Mouse (Mus musculus) intestine, embryonic 14.5 days (tissue): ENCODE data around the gene Dnal4. TPM values are rescaled to one million over a fixed set of nuclear protein-coding genes. Genes with fewer than 3 reads are reported as not detected.

ENCODE experiments used
- ATAC-seq: fragments of 200-750 bp; cut with Nextera tagmentation; replicated peaks from 2 replicates; pipeline ENCODE4 v1.8.0; 2017; ENCODE audit warnings: low read depth, moderate number of reproducible peaks, moderate TSS enrichment, moderate library complexity; ENCODE audit not compliant: low FRiP score, low TSS enrichment
- DNase-seq: peaks from one replicate; pipeline ENCODE4 v3.0.0-alpha.2; 2018; ENCODE audit warnings: low spot score
- H3K27ac ChIP-seq: fragments of 300-500 bp; sonication (generic); 2 replicates; pipeline ENCODE4 v1.5.1; 2014; ENCODE audit warnings: low read depth, mild to moderate bottlenecking, control low read depth
- H3K27me3 ChIP-seq: fragments of 300-500 bp; sonication (generic); replicated peaks from 2 replicates; pipeline ENCODE4 v1.6.1; 2014; ENCODE audit warnings: low read length, control low read depth; ENCODE audit not compliant: control insufficient read depth, insufficient read depth
- H3K36me3 ChIP-seq: fragments of 300-500 bp; sonication (generic); 2 replicates; pipeline ENCODE4 v1.6.1; 2014; ENCODE audit warnings: low read length, control low read depth; ENCODE audit not compliant: control insufficient read depth, insufficient read depth
- H3K4me1 ChIP-seq: fragments of 300-500 bp; sonication (generic); replicated peaks from 2 replicates; pipeline ENCODE4 v1.6.1; 2014; ENCODE audit warnings: low read length, control low read depth, mixed read lengths; ENCODE audit not compliant: control insufficient read depth, insufficient read depth
- H3K4me2 ChIP-seq: fragments of 300-500 bp; sonication (generic); 2 replicates; pipeline ENCODE4 v1.6.1; 2014; ENCODE audit warnings: low read length
- H3K4me3 ChIP-seq: fragments of 300-500 bp; sonication (generic); 2 replicates; pipeline ENCODE4 v1.5.1; 2014; ENCODE audit warnings: low read depth, low read length, control low read depth, mixed read lengths
- H3K9ac ChIP-seq: fragments of 300-500 bp; sonication (generic); 2 replicates; pipeline ENCODE4 v1.6.1; 2014; ENCODE audit warnings: mild to moderate bottlenecking, low read length
- H3K9me3 ChIP-seq: fragments of 300-500 bp; sonication (generic); 2 replicates; pipeline ENCODE4 v1.6.1; 2016; ENCODE audit warnings: low read length, control low read depth; ENCODE audit not compliant: control insufficient read depth
- WGBS: fragments of 180-500 bp; shearing (Covaris S2); extraction: QIAGEN DNeasy Blood & Tissue Kit; methylation state at CpG from one replicate; pipeline ENCODE4 v1.1.7; 2014; 5-methylcytosine and 5-hydroxymethylcytosine counted together
- polyA plus RNA-seq: library from polyadenylated mRNA; unstranded; fragments of >200 nt; fragmentation: Nextera tagmentation; extraction: Ambion mirVana; gene quantifications from 2 replicates; pipeline ENCODE4 v1.2.1, GENCODE M21; 2014

The Dnal4 gene
- polyA plus RNA-seq, 1 experiment from 2014 or later, result 47.5 TPM

DNA sequence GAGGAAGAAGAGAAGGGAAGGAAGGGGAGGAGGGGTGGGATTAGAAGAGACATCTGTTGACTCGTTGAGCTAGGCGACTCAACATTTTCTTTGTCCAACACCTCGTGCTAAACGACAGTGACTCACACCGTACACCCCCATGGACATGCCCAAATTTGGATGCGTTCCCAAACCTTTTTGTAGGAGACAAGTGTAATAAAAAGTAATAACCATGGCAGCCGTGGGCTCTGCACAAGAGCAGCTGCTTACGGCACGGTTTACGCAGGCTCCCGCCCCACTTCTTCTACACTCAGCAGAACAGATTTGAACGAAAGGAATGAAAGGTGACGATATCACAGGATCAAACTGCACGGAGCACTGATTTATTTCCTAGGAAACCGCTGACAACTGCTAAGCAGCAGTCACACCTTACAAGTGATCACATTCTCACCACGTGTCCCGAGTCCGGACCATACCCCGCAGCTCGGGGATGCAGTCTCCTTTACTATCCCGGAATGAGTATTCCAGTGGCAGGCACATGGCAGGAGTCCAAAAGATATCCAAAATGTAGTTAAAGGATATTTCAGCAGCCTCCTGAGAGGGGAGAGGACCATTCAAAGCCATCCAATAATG is 6.9 kb downstream of the Dnal4 start:
- H3K9me3 ChIP-seq, result no peaks in the 10 kb centered on the region
- WGBS, result 71% methylated on average over 21 of the region's 21 CpGs
- no peak overlapping the region for H3K27ac ChIP-seq
- peaks cover 14% of the 10 kb centered on the region for H3K4me1 ChIP-seq
- H3K4me3 ChIP-seq, result no peak overlapping the region
- H3K4me2 ChIP-seq, result no peak overlapping the region
- no peak for DNase-seq
- H3K36me3 ChIP-seq, result no peaks in the 10 kb centered on the region
- no peak overlapping the region for H3K9ac ChIP-seq
- ATAC-seq, result no peak
- H3K27me3 ChIP-seq, result no peaks in the 10 kb centered on the region

GRCm38 (mm10) chr15:79768302-79768701 is 9.3 kb downstream of the Dnal4 start:
- no peaks in the 10 kb centered on the region for H3K9me3 ChIP-seq
- ATAC-seq, result no peak

GRCm38 (mm10) chr15:79767327-79767961 is 10.2 kb downstream of the Dnal4 start:
- H3K4me2 ChIP-seq, result no peak overlapping the region
- no peak for DNase-seq
- no peak overlapping the region for H3K27ac ChIP-seq
- H3K4me1 ChIP-seq, result no peaks in the 10 kb centered on the region
- H3K36me3 ChIP-seq, result peaks cover 22% of the 10 kb centered on the region
- no peaks in the 10 kb centered on the region for H3K9me3 ChIP-seq
- H3K27me3 ChIP-seq, result no peaks in the 10 kb centered on the region
- no peak for ATAC-seq
- no peak overlapping the region for H3K9ac ChIP-seq
- H3K4me3 ChIP-seq, result no peak overlapping the region
- 84% methylated on average over 16 of the region's 16 CpGs for WGBS

More at GRCm38 (mm10) chr15:79768302-79768701, 9.3 kb downstream of the Dnal4 start:
- H3K4me2 ChIP-seq, result no peak overlapping the region
- peaks cover 15% of the 10 kb centered on the region for H3K36me3 ChIP-seq
- no peak for DNase-seq
- peaks cover 4% of the 10 kb centered on the region for H3K4me1 ChIP-seq
- H3K9ac ChIP-seq, result no peak overlapping the region
- WGBS, result 68% methylated on average over 6 of the region's 6 CpGs
- no peak overlapping the region for H3K27ac ChIP-seq
- no peaks in the 10 kb centered on the region for H3K27me3 ChIP-seq
- no peak overlapping the region for H3K4me3 ChIP-seq

GRCm38 (mm10) chr15:79766586-79767071 is 11.0 kb downstream of the Dnal4 start:
- no peaks in the 10 kb centered on the region for H3K4me1 ChIP-seq
- no peak overlapping the region for H3K9ac ChIP-seq
- 82% methylated on average over 10 of the region's 10 CpGs for WGBS
- peaks cover 30% of the 10 kb centered on the region for H3K36me3 ChIP-seq
- no peak for DNase-seq
- H3K9me3 ChIP-seq, result no peaks in the 10 kb centered on the region
- no peak overlapping the region for H3K27ac ChIP-seq
- ATAC-seq, result no peak
- no peak overlapping the region for H3K4me2 ChIP-seq
- no peaks in the 10 kb centered on the region for H3K27me3 ChIP-seq
- H3K4me3 ChIP-seq, result no peak overlapping the region

DNA sequence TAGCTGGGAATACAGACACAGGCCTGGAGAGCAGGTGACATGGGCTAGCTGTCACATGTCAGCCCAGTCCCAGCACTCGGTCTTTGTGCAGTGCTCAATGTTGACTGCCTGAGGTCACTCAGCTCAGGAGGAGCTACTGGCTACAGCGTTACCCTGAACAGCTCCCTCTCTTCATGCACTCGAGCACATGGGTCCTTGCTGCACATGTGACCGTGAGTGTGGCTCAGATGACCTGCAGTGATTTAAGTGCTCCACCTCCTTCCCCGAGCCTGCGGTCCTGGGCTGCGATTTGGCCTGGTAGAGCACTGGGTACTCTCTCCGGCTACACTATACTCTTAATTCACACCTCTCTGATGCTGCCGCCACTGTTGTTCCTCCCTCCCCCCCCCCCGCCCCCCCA is 11.5 kb downstream of the Dnal4 start:
- Histone ChIP-seq H3K27me3 (no peaks in the 10 kb centered on the region), H3K9ac (no peak overlapping the region), H3K4me1 (no peaks in the 10 kb centered on the region), H3K9me3 (no peaks in the 10 kb centered on the region), H3K4me3 (no peak overlapping the region), H3K27ac (no peak overlapping the region), H3K36me3 (peaks cover 32% of the 10 kb centered on the region), H3K4me2 (no peak overlapping the region)
- WGBS, result 53% methylated on average over 10 of the region's 10 CpGs
- ATAC-seq (no peak), DNase-seq (no peak)

- WGBS, result 68% methylated on average over 2 of the region's 2 CpGs
- Histone ChIP-seq H3K4me1 (no peaks in the 10 kb centered on the region), H3K4me2 (no peak overlapping the region), H3K9ac (no peak overlapping the region), H3K9me3 (no peaks in the 10 kb centered on the region), H3K4me3 (no peak overlapping the region), H3K27ac (no peak overlapping the region), H3K27me3 (no peaks in the 10 kb centered on the region), H3K36me3 (peaks cover 32% of the 10 kb centered on the region)
- ATAC-seq, result no peak
- DNase-seq, result no peak
These were observed 12.3 kb downstream of the Dnal4 start for GRCm38 (mm10) chr15:79765361-79765760.

DNA sequence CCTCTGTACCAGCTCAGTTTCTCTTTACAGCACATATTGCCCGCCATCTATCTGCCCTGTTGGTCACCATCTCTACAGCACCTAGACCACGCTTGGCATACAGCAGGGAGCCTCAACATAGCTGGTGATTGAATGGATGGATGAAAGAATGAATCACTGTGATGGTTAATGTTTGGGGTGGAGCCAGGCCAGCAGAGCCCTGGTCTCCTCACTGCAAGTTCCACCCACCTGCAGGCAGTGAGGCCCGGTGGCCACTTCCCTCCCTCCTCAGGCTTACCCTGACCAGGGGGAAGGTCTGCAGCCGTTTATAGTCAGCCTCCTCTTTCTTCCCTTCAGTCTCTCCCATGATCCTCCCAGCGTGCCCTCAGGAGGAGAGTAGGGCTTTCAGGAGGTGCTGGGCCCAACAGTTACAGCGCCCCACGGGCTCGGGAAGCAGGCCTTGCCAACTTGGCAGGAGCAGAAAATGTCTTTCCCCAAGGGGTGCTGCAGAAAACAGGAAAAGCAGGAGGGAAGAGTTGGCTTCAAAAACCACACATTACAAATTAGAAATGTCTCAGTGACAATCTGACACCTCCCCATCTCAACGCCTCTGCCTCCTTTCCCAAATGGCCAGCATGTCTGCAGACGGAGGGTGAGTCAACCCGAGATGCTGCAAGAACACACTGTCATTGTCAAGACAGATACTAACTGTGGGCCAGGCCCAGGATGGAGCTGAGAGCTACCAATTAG is 12.9 kb downstream of the Dnal4 start:
- Histone ChIP-seq H3K4me2 (no peak overlapping the region), H3K9me3 (no peaks in the 10 kb centered on the region)

DNA sequence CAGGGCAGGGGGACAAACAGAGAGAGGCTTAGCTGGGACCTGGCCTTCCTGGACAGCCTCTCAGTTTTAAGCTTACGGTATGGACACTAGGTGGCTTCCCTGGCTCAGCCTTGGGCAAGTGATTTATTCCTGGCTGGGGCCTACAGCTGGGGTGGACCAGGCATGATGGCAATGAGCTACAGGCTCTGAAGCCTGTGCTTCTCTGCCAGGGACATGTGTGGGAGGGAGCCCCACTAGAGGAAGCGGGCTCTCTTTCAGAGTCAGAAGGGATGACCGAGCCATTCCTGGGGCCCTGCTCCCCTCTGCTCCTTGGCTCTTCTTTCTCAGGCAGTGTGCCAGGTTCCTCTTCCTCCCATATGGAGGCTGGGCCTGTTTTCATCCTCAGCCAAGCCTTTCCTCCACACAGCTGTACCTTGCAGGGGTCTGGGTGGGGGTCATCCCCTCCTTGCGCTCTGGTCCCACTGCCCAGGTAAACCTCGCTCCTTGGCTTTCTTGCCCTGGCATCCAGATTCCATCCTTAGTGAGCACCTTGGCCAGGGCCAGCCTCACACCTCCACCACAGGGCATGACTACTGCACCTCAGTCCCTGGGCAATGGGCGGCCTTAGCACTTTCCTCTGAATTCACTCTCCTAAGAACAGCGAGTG is 13.9 kb downstream of the Dnal4 start:
- peaks cover 32% of the 10 kb centered on the region for H3K36me3 ChIP-seq
- no peaks in the 10 kb centered on the region for H3K9me3 ChIP-seq
- H3K9ac ChIP-seq, result no peak overlapping the region
- WGBS, result 79% methylated on average over 7 of the region's 7 CpGs
- H3K4me1 ChIP-seq, result no peaks in the 10 kb centered on the region
- H3K4me2 ChIP-seq, result no peak overlapping the region
- H3K27ac ChIP-seq, result no peak overlapping the region
- DNase-seq, result no peak
- H3K27me3 ChIP-seq, result no peaks in the 10 kb centered on the region
- H3K4me3 ChIP-seq, result no peak overlapping the region
- no peak for ATAC-seq

More for the DNA sequence above, 12.9 kb downstream of the Dnal4 start:
- H3K4me1 ChIP-seq, result no peaks in the 10 kb centered on the region
- H3K27me3 ChIP-seq, result no peaks in the 10 kb centered on the region
- ATAC-seq (no peak), DNase-seq (no peak)
- H3K27ac ChIP-seq, result no peak overlapping the region
- no peak overlapping the region for H3K9ac ChIP-seq
- WGBS, result 82% methylated on average over 11 of the region's 11 CpGs
- no peak overlapping the region for H3K4me3 ChIP-seq
- peaks cover 32% of the 10 kb centered on the region for H3K36me3 ChIP-seq
